Mouse (Mus musculus): ENCODE results near the gene Ankrd45. TPM values are rescaled to one million over a fixed set of nuclear protein-coding genes. Genes with fewer than 3 reads are reported as not detected.

The Ankrd45 gene
- polyA plus RNA-seq (2012; rRNA removed): under 0.01 and 0.03 TPM in 2 replicates

GRCm38 (mm10) chr1:161142531-161143159, at the start of gene Ankrd45:
Ankrd45 (plus strand) TSS chr1:161142691.

GRCm38 (mm10) chr1:161130726-161131664, 11.5 kb upstream of the Ankrd45 start, which contains the start of gene Klhl20:
Klhl20 (minus strand) TSS chr1:161131511.

GRCm38 (mm10) chr1:161159214-161159613, 16.7 kb downstream of the Ankrd45 start, which contains the start of gene Tex50:
Tex50 (minus strand) TSS chr1:161159314.

Other genes with a start within 250 kb of the Ankrd45 start
- gene Rc3h1, start 236.3 kb upstream of the Ankrd45 start, polyA plus RNA-seq (2012; rRNA removed): 3.0 and 3.8 TPM in 2 replicates
- gene Serpinc1, start 164.1 kb upstream of the Ankrd45 start, polyA plus RNA-seq (2012; rRNA removed): 270 and 300 TPM in 2 replicates
- 0.74 and 0.98 TPM in 2 replicates for gene Zbtb37, start 107.8 kb upstream of the Ankrd45 start, polyA plus RNA-seq (2012; rRNA removed)
- gene Dars2, start 72.0 kb upstream of the Ankrd45 start, polyA plus RNA-seq (2012; rRNA removed): 16.6 and 19.3 TPM in 2 replicates
- gene Cenpl, start 72.0 kb upstream of the Ankrd45 start, polyA plus RNA-seq (2012; rRNA removed): 15.5 and 19.2 TPM in 2 replicates
- gene Klhl20, start 11.2 kb upstream of the Ankrd45 start, polyA plus RNA-seq (2012; rRNA removed): 4.9 and 5.7 TPM in 2 replicates
- not detected in 2 replicates for gene Tex50, start 16.6 kb downstream of the Ankrd45 start, polyA plus RNA-seq (2012; rRNA removed)
- gene Prdx6, start 108.5 kb downstream of the Ankrd45 start, polyA plus RNA-seq (2012; rRNA removed): 76.9 and 113 TPM in 2 replicates

All from liver, embryonic 14 days (tissue).